Mouse (Mus musculus): Measurements from ENCODE around the gene Pdcd1lg2.

DNA sequence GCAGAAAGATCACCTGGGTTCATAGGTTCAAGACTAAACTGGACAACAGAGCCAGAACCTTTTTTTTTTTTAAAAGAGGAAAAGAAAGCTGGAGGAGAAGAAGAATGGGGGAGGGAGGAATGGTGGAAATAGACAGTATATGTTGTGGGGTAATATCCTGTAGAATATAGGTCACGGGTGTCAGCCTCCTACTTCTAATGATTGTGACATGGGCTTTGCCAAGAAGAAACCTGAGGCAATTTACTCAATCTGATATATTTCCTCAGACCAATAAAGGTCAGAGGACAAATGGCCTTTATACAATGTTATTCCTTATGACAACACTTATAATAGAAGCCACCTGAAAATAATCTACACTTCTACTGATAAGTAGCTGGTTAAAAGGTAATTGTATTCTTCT lies 89.6 kb downstream of the Pdcd1lg2 start:
- TF ChIP-seq ZC3H11A (IDR thresholded peaks at IDR 0.05; ENCODE audit: borderline replicate concordance, low read depth, low read length) (no peak), HCFC1 (IDR thresholded peaks at IDR 0.05; ENCODE audit: borderline replicate concordance, insufficient read depth, low read length) (no peak)

All from ES-E14 (cell line).